Mouse (Mus musculus): Measurements from ENCODE around the gene Orm3. TPM values are rescaled to one million over a fixed set of nuclear protein-coding genes. Genes with fewer than 3 reads are reported as not detected.

Gene Orm3
- polyA plus RNA-seq, 1 experiment: not detected

- Histone ChIP-seq H3K4me1 (ENCODE audit: control insufficient read depth, insufficient read depth, low read length) (no peaks in the 10 kb centered on the region), H3K27ac (ENCODE audit: control insufficient read depth, insufficient read depth, low read depth, low read length) (no peak within 1 kb of the TSS), H3K4me3 (ENCODE audit: control insufficient read depth, low read depth, low read length) (no peak within 1 kb of the TSS), H3K27me3 (ENCODE audit: control insufficient read depth, insufficient read depth, low read length) (no peaks in the 10 kb centered on the region), H3K36me3 (ENCODE audit: control insufficient read depth, insufficient read depth, low read length) (no peaks in the 10 kb centered on the region)
- no peak for TF ChIP-seq POLR2A (IDR thresholded peaks at IDR 0.05; ENCODE audit: control insufficient read depth, low read depth, low read length)
- no peak for TF ChIP-seq CTCF (IDR thresholded peaks at IDR 0.05; ENCODE audit: control insufficient read depth, insufficient read depth, insufficient replicate concordance, low read depth, low read length)
Observed at GRCm38 (mm10) chr4:63344295-63344694, 11.7 kb upstream of the Orm3 start, which contains the start of gene Orm1. TSS of gene Orm1 (plus strand) at chr4:63344560.

GRCm38 (mm10) chr4:63345261-63345660 is 10.7 kb upstream of the Orm3 start:
- Histone ChIP-seq H3K4me1 (ENCODE audit: control insufficient read depth, insufficient read depth, low read length) (no peaks in the 10 kb centered on the region), H3K36me3 (ENCODE audit: control insufficient read depth, insufficient read depth, low read length) (no peaks in the 10 kb centered on the region), H3K4me3 (ENCODE audit: control insufficient read depth, low read depth, low read length) (no peak overlapping the region), H3K27me3 (ENCODE audit: control insufficient read depth, insufficient read depth, low read length) (no peaks in the 10 kb centered on the region), H3K27ac (ENCODE audit: control insufficient read depth, insufficient read depth, low read depth, low read length) (no peak overlapping the region)
- TF ChIP-seq POLR2A (IDR thresholded peaks at IDR 0.05; ENCODE audit: control insufficient read depth, low read depth, low read length) (no peak), CTCF (IDR thresholded peaks at IDR 0.05; ENCODE audit: control insufficient read depth, insufficient read depth, insufficient replicate concordance, low read depth, low read length) (no peak)

GRCm38 (mm10) chr4:63346659-63347058 is 9.3 kb upstream of the Orm3 start:
- no peak for TF ChIP-seq CTCF (IDR thresholded peaks at IDR 0.05; ENCODE audit: control insufficient read depth, insufficient read depth, insufficient replicate concordance, low read depth, low read length)
- TF ChIP-seq POLR2A (IDR thresholded peaks at IDR 0.05; ENCODE audit: control insufficient read depth, low read depth, low read length): no peak
- Histone ChIP-seq H3K36me3 (ENCODE audit: control insufficient read depth, insufficient read depth, low read length) (no peaks in the 10 kb centered on the region), H3K27ac (ENCODE audit: control insufficient read depth, insufficient read depth, low read depth, low read length) (no peak overlapping the region), H3K4me1 (ENCODE audit: control insufficient read depth, insufficient read depth, low read length) (no peaks in the 10 kb centered on the region), H3K27me3 (ENCODE audit: control insufficient read depth, insufficient read depth, low read length) (no peaks in the 10 kb centered on the region), H3K4me3 (ENCODE audit: control insufficient read depth, low read depth, low read length) (no peak overlapping the region)

- H3K27ac ChIP-seq (ENCODE audit: control insufficient read depth, insufficient read depth, low read depth, low read length): no peak overlapping the region
- no peak overlapping the region for H3K4me3 ChIP-seq (ENCODE audit: control insufficient read depth, low read depth, low read length)
- H3K4me1 ChIP-seq (ENCODE audit: control insufficient read depth, insufficient read depth, low read length): no peaks in the 10 kb centered on the region
- H3K27me3 ChIP-seq (ENCODE audit: control insufficient read depth, insufficient read depth, low read length): no peaks in the 10 kb centered on the region
- TF ChIP-seq CTCF (IDR thresholded peaks at IDR 0.05; ENCODE audit: control insufficient read depth, insufficient read depth, insufficient replicate concordance, low read depth, low read length) (no peak), POLR2A (IDR thresholded peaks at IDR 0.05; ENCODE audit: control insufficient read depth, low read depth, low read length) (no peak)
- H3K36me3 ChIP-seq (ENCODE audit: control insufficient read depth, insufficient read depth, low read length): no peaks in the 10 kb centered on the region
Observed at GRCm38 (mm10) chr4:63348524-63348923, 7.4 kb upstream of the Orm3 start.

- H3K4me3 ChIP-seq (ENCODE audit: control insufficient read depth, low read depth, low read length): no peak overlapping the region
- H3K27ac ChIP-seq (ENCODE audit: control insufficient read depth, insufficient read depth, low read depth, low read length): no peak overlapping the region
- TF ChIP-seq CTCF (IDR thresholded peaks at IDR 0.05; ENCODE audit: control insufficient read depth, insufficient read depth, insufficient replicate concordance, low read depth, low read length): no peak
- H3K27me3 ChIP-seq (ENCODE audit: control insufficient read depth, insufficient read depth, low read length): no peaks in the 10 kb centered on the region
- H3K4me1 ChIP-seq (ENCODE audit: control insufficient read depth, insufficient read depth, low read length): no peaks in the 10 kb centered on the region
- H3K36me3 ChIP-seq (ENCODE audit: control insufficient read depth, insufficient read depth, low read length): no peaks in the 10 kb centered on the region
Observed at GRCm38 (mm10) chr4:63356981-63357570, 1.1 kb downstream of the Orm3 start.

GRCm38 (mm10) chr4:63359861-63360260 is 3.9 kb downstream of the Orm3 start:
- TF ChIP-seq CTCF (IDR thresholded peaks at IDR 0.05; ENCODE audit: control insufficient read depth, insufficient read depth, insufficient replicate concordance, low read depth, low read length) (no peak), POLR2A (IDR thresholded peaks at IDR 0.05; ENCODE audit: control insufficient read depth, low read depth, low read length) (no peak)
- H3K4me3 ChIP-seq (ENCODE audit: control insufficient read depth, low read depth, low read length): no peak overlapping the region
- H3K27me3 ChIP-seq (ENCODE audit: control insufficient read depth, insufficient read depth, low read length): no peaks in the 10 kb centered on the region
- H3K27ac ChIP-seq (ENCODE audit: control insufficient read depth, insufficient read depth, low read depth, low read length): no peak overlapping the region
- no peaks in the 10 kb centered on the region for H3K36me3 ChIP-seq (ENCODE audit: control insufficient read depth, insufficient read depth, low read length)
- H3K4me1 ChIP-seq (ENCODE audit: control insufficient read depth, insufficient read depth, low read length): no peaks in the 10 kb centered on the region

- TF ChIP-seq CTCF (IDR thresholded peaks at IDR 0.05; ENCODE audit: control insufficient read depth, insufficient read depth, insufficient replicate concordance, low read depth, low read length) (no peak), POLR2A (IDR thresholded peaks at IDR 0.05; ENCODE audit: control insufficient read depth, low read depth, low read length) (no peak)
- Histone ChIP-seq H3K4me3 (ENCODE audit: control insufficient read depth, low read depth, low read length) (no peak within 1 kb of the TSS), H3K36me3 (ENCODE audit: control insufficient read depth, insufficient read depth, low read length) (no peaks in the 10 kb centered on the region), H3K27ac (ENCODE audit: control insufficient read depth, insufficient read depth, low read depth, low read length) (no peak within 1 kb of the TSS), H3K4me1 (ENCODE audit: control insufficient read depth, insufficient read depth, low read length) (no peaks in the 10 kb centered on the region), H3K27me3 (ENCODE audit: control insufficient read depth, insufficient read depth, low read length) (no peaks in the 10 kb centered on the region)
Observed at GRCm38 (mm10) chr4:63362150-63362549, 6.2 kb downstream of the Orm3 start, which contains the start of gene Orm2. TSS of gene Orm2 (plus strand) at chr4:63362449.

All from testis, adult 2 months (tissue).